Mouse (Mus musculus) hindbrain, postnatal 0 days (tissue): ENCODE data around the gene Dtx2. TPM values are rescaled to one million over a fixed set of nuclear protein-coding genes. Genes with fewer than 3 reads are reported as not detected.
"Not testable (repeated sequence)": the region's sequence is repeated elsewhere in the genome, so short reads cannot be mapped to it uniquely, and the experiment has no call there.

Experiments used
- ATAC-seq: fragments of 200-750 bp; cut with Nextera tagmentation; 2 replicates; pipeline ENCODE4 v1.8.0; 2017; ENCODE audit warnings: mild to moderate bottlenecking, moderate TSS enrichment, moderate library complexity
- DNase-seq: peaks from one replicate; pipeline ENCODE4 v3.0.0-alpha.2; 2015; ENCODE audit warnings: low spot score
- H3K27ac ChIP-seq: fragments of 300-500 bp; sonication (generic); 2 replicates; pipeline ENCODE4 v1.5.1; 2014; ENCODE audit warnings: mild to moderate bottlenecking
- H3K27me3 ChIP-seq: fragments of 300-500 bp; sonication (generic); 2 replicates; pipeline ENCODE4 v1.6.1; 2014; ENCODE audit warnings: low read length, mixed read lengths; ENCODE audit not compliant: insufficient read depth
- H3K36me3 ChIP-seq: fragments of 300-500 bp; sonication (generic); 2 replicates; pipeline ENCODE4 v1.6.1; 2014; ENCODE audit warnings: low read length, mixed read lengths; ENCODE audit not compliant: insufficient read depth
- H3K4me1 ChIP-seq: fragments of 300-500 bp; sonication (generic); 2 replicates; pipeline ENCODE4 v1.6.1; 2014; ENCODE audit warnings: antibody characterized with exemption, low read length, mixed read lengths; ENCODE audit not compliant: insufficient read depth
- H3K4me2 ChIP-seq: fragments of 300-500 bp; sonication (generic); 2 replicates; pipeline ENCODE4 v1.6.1; 2014; ENCODE audit warnings: low read depth, mild to moderate bottlenecking, low read length, moderate library complexity, mixed read lengths
- H3K4me3 ChIP-seq: fragments of 300-500 bp; sonication (generic); 2 replicates; pipeline ENCODE4 v1.5.1; 2014; ENCODE audit warnings: low read length
- H3K9ac ChIP-seq: fragments of 300-500 bp; sonication (generic); replicated peaks from 2 replicates; pipeline ENCODE4 v1.6.1; 2014; ENCODE audit warnings: mild to moderate bottlenecking, low read length, moderate library complexity, mixed read lengths
- H3K9me3 ChIP-seq: fragments of 300-500 bp; sonication (generic); 2 replicates; pipeline ENCODE4 v1.6.1; 2016; ENCODE audit warnings: low read length, mixed read lengths
- CTCF ChIP-seq: IDR thresholded peaks from 2 replicates; pipeline ENCODE4 v1.5.1; 2016; ENCODE audit warnings: antibody characterized with exemption, control low read depth, low read depth
- WGBS: fragments of 180-500 bp; shearing (Covaris S2); extraction: QIAGEN DNeasy Blood & Tissue Kit; methylation state at CpG from one replicate; pipeline ENCODE4 v1.1.7; 2014; 5-methylcytosine and 5-hydroxymethylcytosine counted together
- polyA plus RNA-seq: library from polyadenylated mRNA; unstranded; fragments of >200 nt; fragmentation: Nextera tagmentation; extraction: Ambion mirVana; gene quantifications from 2 replicates; pipeline ENCODE4 v1.2.1, GENCODE M21; 2015
- total RNA-seq: library from RNA; depleted of rRNA; stranded (reverse); fragments of >200 nt; gene quantifications from 2 replicates; pipeline ENCODE4 v1.2.3, GENCODE M21; 2014

Dtx2 gene
- total and polyA plus RNA-seq, 2 experiments from 2014 or later = 17.4 to 28.6 TPM

GRCm38 (mm10) chr5:136038258-136039214 is 43.9 kb downstream of the Dtx2 start, which contains the start of gene Upk3b:
Gene Upk3b, plus strand, starts transcription at chr5:136038496.
- 88% methylated on average over 17 of the region's 17 CpGs for WGBS
- Histone ChIP-seq H3K4me3 (no peak within 1 kb of the TSS), H3K4me1 (no peaks in the 10 kb centered on the region), H3K9me3 (no peaks in the 10 kb centered on the region), H3K27me3 (no peaks in the 10 kb centered on the region), H3K27ac (no peak within 1 kb of the TSS), H3K36me3 (no peaks in the 10 kb centered on the region), H3K4me2 (no peak within 1 kb of the TSS), H3K9ac (no peak within 1 kb of the TSS)
- DNase-seq (no peak), ATAC-seq (no peak)
- TF ChIP-seq CTCF = no peak

GRCm38 (mm10) chr5:136040210-136040609 is 45.6 kb downstream of the Dtx2 start:
- Histone ChIP-seq H3K4me3 (no peak overlapping the region), H3K36me3 (no peaks in the 10 kb centered on the region), H3K27ac (no peak overlapping the region), H3K9ac (no peak overlapping the region), H3K4me2 (no peak overlapping the region), H3K4me1 (no peaks in the 10 kb centered on the region), H3K27me3 (no peaks in the 10 kb centered on the region), H3K9me3 (no peaks in the 10 kb centered on the region)
- WGBS = 42% methylated on average over 5 of the region's 5 CpGs
- ATAC-seq = no peak
- no peak for TF ChIP-seq CTCF
- DNase-seq = no peak

DNA sequence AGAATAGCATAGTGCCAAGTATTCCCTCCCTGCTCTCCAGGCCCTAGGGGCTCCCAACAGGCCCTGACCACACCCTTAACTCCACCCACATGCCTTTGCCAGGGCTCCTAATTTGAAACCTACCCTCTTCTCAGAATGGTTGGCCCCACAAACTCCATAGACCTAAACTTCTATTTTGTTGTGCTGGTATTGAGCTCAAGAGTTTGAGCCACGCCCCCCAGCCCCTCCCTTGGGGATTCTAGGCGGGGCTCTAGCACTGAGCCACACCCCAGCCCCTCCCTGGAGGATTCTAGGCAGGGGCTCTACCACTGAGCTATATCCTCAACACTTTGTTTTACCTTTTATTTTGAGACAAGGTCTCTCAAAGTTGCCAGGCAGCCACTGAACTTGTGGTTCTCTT is 46.7 kb downstream of the Dtx2 start:
- no peak for TF ChIP-seq CTCF
- WGBS = 33% methylated on average over 2 of the region's 2 CpGs
- Histone ChIP-seq H3K4me3 (no peak overlapping the region), H3K27ac (no peak overlapping the region), H3K4me2 (no peak overlapping the region), H3K9me3 (no peaks in the 10 kb centered on the region), H3K4me1 (no peaks in the 10 kb centered on the region), H3K27me3 (no peaks in the 10 kb centered on the region), H3K9ac (no peak overlapping the region), H3K36me3 (no peaks in the 10 kb centered on the region)
- no peak for DNase-seq
- ATAC-seq = no peak

GRCm38 (mm10) chr5:136041666-136042065 is 47.1 kb downstream of the Dtx2 start:
- Histone ChIP-seq H3K9ac (no peak overlapping the region), H3K9me3 (no peaks in the 10 kb centered on the region), H3K36me3 (no peaks in the 10 kb centered on the region), H3K4me3 (no peak overlapping the region), H3K4me2 (no peak overlapping the region), H3K4me1 (no peaks in the 10 kb centered on the region), H3K27ac (no peak overlapping the region), H3K27me3 (no peaks in the 10 kb centered on the region)
- TF ChIP-seq CTCF = no peak
- DNase-seq = no peak
- ATAC-seq = no peak
- 94% methylated on average over 8 of the region's 8 CpGs for WGBS

DNA sequence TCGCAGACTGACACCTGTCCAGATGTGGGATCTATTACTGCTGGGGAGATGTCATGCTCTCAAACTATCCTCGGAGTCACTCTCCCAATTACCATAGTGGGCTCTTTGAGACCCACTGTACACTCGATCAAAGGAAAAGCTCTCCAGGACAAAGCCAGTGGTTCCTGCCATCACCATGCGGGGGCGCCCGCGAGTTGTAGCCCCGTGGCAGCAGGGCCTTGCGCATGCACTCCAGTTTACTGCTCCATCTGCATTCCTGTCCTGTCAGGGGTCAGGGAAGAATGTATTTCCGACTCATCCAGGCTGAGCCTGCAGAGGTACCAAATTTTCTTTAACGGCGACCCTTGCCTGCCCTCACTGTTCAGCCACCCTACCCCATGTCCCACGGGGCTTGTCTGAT is 50.3 kb downstream of the Dtx2 start:
- Histone ChIP-seq H3K4me1 (no peaks in the 10 kb centered on the region), H3K4me2 (no peak overlapping the region)

DNA sequence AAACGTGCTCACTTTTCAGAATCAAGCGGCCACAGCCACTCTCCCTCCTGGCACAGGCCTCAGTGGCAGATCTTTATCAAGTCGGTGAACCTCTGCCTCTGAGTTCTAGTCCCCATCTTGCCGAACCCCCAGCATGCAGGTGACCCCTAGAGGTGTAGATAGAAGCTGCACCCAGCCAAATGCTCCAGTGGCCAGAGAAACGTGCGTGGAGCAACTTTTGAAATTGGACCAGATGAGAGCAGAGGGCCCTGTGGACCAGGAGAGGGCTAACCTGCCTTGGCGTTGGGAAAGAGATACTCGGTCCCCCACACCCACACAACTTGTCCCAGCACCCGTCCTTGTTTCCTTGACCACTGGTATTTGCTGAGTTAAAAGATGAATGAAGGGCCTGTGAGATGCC is 50.8 kb downstream of the Dtx2 start:
- no peak for ATAC-seq
- Histone ChIP-seq H3K4me3 (no peak overlapping the region), H3K9me3 (no peaks in the 10 kb centered on the region), H3K27me3 (no peaks in the 10 kb centered on the region), H3K9ac (no peak overlapping the region), H3K4me2 (no peak overlapping the region), H3K27ac (no peak overlapping the region), H3K4me1 (no peaks in the 10 kb centered on the region), H3K36me3 (no peaks in the 10 kb centered on the region)
- 42% methylated on average over 9 of the region's 9 CpGs for WGBS
- peak; percentile 41 for TF ChIP-seq CTCF
- DNase-seq = no peak

More for the DNA sequence above, 50.3 kb downstream of the Dtx2 start:
- Histone ChIP-seq H3K27ac (no peak overlapping the region), H3K4me3 (no peak overlapping the region), H3K27me3 (no peaks in the 10 kb centered on the region), H3K9ac (no peak overlapping the region), H3K9me3 (no peaks in the 10 kb centered on the region), H3K36me3 (no peaks in the 10 kb centered on the region)
- ATAC-seq = no peak
- TF ChIP-seq CTCF = peak; percentile 32
- DNase-seq = no peak
- WGBS = 76% methylated on average over 13 of the region's 13 CpGs

DNA sequence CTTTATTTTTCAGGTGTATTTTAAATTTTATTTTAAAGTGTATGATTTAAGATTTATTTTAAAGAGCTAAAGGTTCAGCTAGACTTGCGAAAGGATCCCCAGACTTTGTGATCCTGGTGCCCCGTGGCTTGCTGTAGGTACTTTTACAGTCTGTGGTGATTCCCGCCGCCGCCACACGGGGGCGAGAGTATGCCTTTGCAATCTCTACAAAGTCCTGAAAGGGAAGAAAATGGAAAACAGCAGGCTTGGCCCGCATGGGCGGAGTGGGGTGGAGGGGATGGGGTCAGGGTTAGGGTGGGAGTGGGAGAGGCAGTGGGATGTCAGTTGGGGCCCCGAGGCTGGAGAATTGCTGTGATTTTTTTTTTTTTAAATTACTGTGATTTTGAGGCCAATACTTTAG is 51.4 kb downstream of the Dtx2 start:
- Histone ChIP-seq H3K4me3 (no peak overlapping the region), H3K4me1 (no peaks in the 10 kb centered on the region), H3K9ac (no peak overlapping the region), H3K4me2 (no peak overlapping the region), H3K27me3 (no peaks in the 10 kb centered on the region), H3K9me3 (no peaks in the 10 kb centered on the region), H3K27ac (no peak overlapping the region), H3K36me3 (no peaks in the 10 kb centered on the region)
- WGBS = 3% methylated on average over 10 of the region's 10 CpGs
- peak; percentile 49; the same call in 1 of the 2 replicates for ATAC-seq
- DNase-seq = peak; percentile 90
- peak; percentile 88 for TF ChIP-seq CTCF

DNA sequence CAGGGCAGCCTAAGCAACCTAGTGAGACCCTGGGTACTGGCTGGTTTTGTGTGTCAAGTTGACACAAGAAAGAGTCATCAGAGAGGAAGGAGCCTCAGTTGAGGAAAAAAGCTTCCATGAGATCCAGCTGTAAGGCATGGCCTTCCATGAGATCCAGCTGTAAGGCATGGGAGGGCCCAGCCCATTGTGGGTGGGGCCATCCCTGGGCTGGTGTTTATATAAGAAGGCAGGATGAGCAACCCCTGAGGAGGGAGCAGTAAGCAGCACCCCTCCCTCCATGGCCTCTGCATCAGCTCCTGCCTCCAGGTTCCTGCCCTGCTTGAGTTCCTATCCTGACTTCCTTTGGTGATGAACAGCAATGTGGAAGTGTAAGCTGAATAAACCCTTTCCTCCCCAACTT is 53.9 kb downstream of the Dtx2 start:
- DNase-seq, H3K27ac ChIP-seq, H3K9ac ChIP-seq, H3K4me2 ChIP-seq, H3K9me3 ChIP-seq, H3K4me1 ChIP-seq, H3K4me3 ChIP-seq, H3K36me3 ChIP-seq, ATAC-seq, H3K27me3 ChIP-seq: not testable (repeated sequence)
